Mouse (Mus musculus) left cerebral cortex, adult 18-20 months (tissue): ENCODE measurements around the gene Adgrf2. TPM values are rescaled to one million over a fixed set of nuclear protein-coding genes. Genes with fewer than 3 reads are reported as not detected.

ENCODE experiments used
- total RNA-seq, 2 experiments: library from RNA; stranded (reverse); gene quantifications; 2 replicates each; pipeline ENCODE4 v1.2.3; 2021

The Adgrf2 gene
- total RNA-seq, 2 experiments from 2014 or later = 0.63 to 0.94 TPM

Other genes with a start within 250 kb of the Adgrf2 start
- gene Opn5, start 130.8 kb downstream of the Adgrf2 start, total RNA-seq = not detected
- 1 to 10 TPM; 1.5 to 2.0 TPM for gene Adgrf4, start 49.9 kb downstream of the Adgrf2 start, total RNA-seq
- gene Cd2ap, start 134.5 kb upstream of the Adgrf2 start, total RNA-seq = 10 to 100 TPM; 17.8 to 19.4 TPM